Mouse (Mus musculus): ENCODE data around the gene Alpl. TPM values are rescaled to one million over a fixed set of nuclear protein-coding genes. Genes with fewer than 3 reads are reported as not detected.

Gene Alpl
- polyA plus RNA-seq, 1 experiment from 2014 or later, result 9.9 TPM

Other genes starting within 250 kb of the Alpl start
- not detected in 2 replicates for gene Ldlrad2, start 221.8 kb downstream of the Alpl start, polyA plus RNA-seq (2014; fragmentation: Nextera tagmentation; extraction: Ambion mirVana)
- gene Usp48, start 202.6 kb downstream of the Alpl start, polyA plus RNA-seq (2014; fragmentation: Nextera tagmentation; extraction: Ambion mirVana), result 76.7 and 84.0 TPM in 2 replicates
- gene Rap1gap, start 131.7 kb downstream of the Alpl start, polyA plus RNA-seq (2014; fragmentation: Nextera tagmentation; extraction: Ambion mirVana), result 5.7 and 6.9 TPM in 2 replicates
- 32.2 and 38.0 TPM in 2 replicates for gene Ece1, start 65.9 kb upstream of the Alpl start, polyA plus RNA-seq (2014; fragmentation: Nextera tagmentation; extraction: Ambion mirVana)
- 35.2 and 38.7 TPM in 2 replicates for gene Eif4g3, start 196.6 kb upstream of the Alpl start, polyA plus RNA-seq (2014; fragmentation: Nextera tagmentation; extraction: Ambion mirVana)

All from embryonic facial prominence, embryonic 11.5 days (tissue).